Mouse (Mus musculus) midbrain, embryonic 10.5 days (tissue): Measurements from ENCODE around the gene Tspo2. TPM values are rescaled to one million over a fixed set of nuclear protein-coding genes. Genes with fewer than 3 reads are reported as not detected.

Source experiments
- DNase-seq: peaks from one replicate; pipeline ENCODE4 v3.0.0-alpha.2; 2017; ENCODE audit warnings: low spot score
- H3K27ac ChIP-seq: fragments of 300-500 bp; sonication (generic); replicated peaks from 2 replicates; pipeline ENCODE4 v1.5.1; 2016; ENCODE audit warnings: mild to moderate bottlenecking
- H3K27me3 ChIP-seq: fragments of 300-500 bp; sonication (generic); 2 replicates; pipeline ENCODE4 v1.6.1; 2016; ENCODE audit warnings: low read depth, mild to moderate bottlenecking; ENCODE audit not compliant: poor library complexity, severe bottlenecking
- H3K36me3 ChIP-seq: fragments of 300-500 bp; sonication (generic); 2 replicates; pipeline ENCODE4 v1.6.1; 2016; ENCODE audit warnings: mild to moderate bottlenecking, moderate library complexity
- H3K4me1 ChIP-seq: fragments of 300-500 bp; sonication (generic); 2 replicates; pipeline ENCODE4 v1.6.1; 2016
- H3K4me3 ChIP-seq: fragments of 300-500 bp; sonication (generic); 2 replicates; pipeline ENCODE4 v1.5.1; 2016; ENCODE audit warnings: mild to moderate bottlenecking, moderate library complexity
- H3K9me3 ChIP-seq: fragments of 300-500 bp; sonication (generic); replicated peaks from 2 replicates; pipeline ENCODE4 v1.6.1; 2016; ENCODE audit warnings: mild to moderate bottlenecking
- WGBS: fragments of 180-500 bp; shearing (Covaris S2); methylation state at CpG from one replicate; pipeline ENCODE4 v1.1.7; 2016; 5-methylcytosine and 5-hydroxymethylcytosine counted together
- polyA plus RNA-seq: library from polyadenylated mRNA; unstranded; fragments of >200 nt; fragmentation: Nextera tagmentation; extraction: Ambion mirVana; gene quantifications from 2 replicates; pipeline ENCODE4 v1.2.1, GENCODE M21; 2016

Gene Tspo2
- polyA plus RNA-seq, 1 experiment from 2014 or later: 0.43 TPM

GRCm38 (mm10) chr17:48408526-48409291 lies 42.6 kb downstream of the Tspo2 start:
- under 1% methylated on average over 47 of the region's 47 CpGs for WGBS
- Histone ChIP-seq H3K27ac (peak overlapping the region; percentile 99), H3K36me3 (peaks cover 20% of the 10 kb centered on the region), H3K4me1 (peaks cover 28% of the 10 kb centered on the region), H3K27me3 (no peaks in the 10 kb centered on the region), H3K4me3 (peak overlapping the region; percentile 74), H3K9me3 (no peaks in the 10 kb centered on the region)
- DNase-seq: peak; percentile 73

GRCm38 (mm10) chr17:48407910-48408525 lies 43.3 kb downstream of the Tspo2 start:
- peak overlapping the region; percentile 74 for H3K4me3 ChIP-seq
- H3K27me3 ChIP-seq: no peaks in the 10 kb centered on the region
- peaks cover 16% of the 10 kb centered on the region for H3K36me3 ChIP-seq
- H3K9me3 ChIP-seq: no peaks in the 10 kb centered on the region
- H3K27ac ChIP-seq: peak overlapping the region; percentile 99
- H3K4me1 ChIP-seq: peaks cover 28% of the 10 kb centered on the region
- 23% methylated on average over 8 of the region's 8 CpGs for WGBS
- DNase-seq: no peak

GRCm38 (mm10) chr17:48407154-48407553 lies 44.2 kb downstream of the Tspo2 start:
- H3K27me3 ChIP-seq: no peaks in the 10 kb centered on the region
- H3K4me1 ChIP-seq: peaks cover 28% of the 10 kb centered on the region
- H3K27ac ChIP-seq: peak overlapping the region; percentile 99
- 87% methylated on average over 4 of the region's 4 CpGs for WGBS
- H3K4me3 ChIP-seq: peak overlapping the region; percentile 74
- no peak for DNase-seq
- no peaks in the 10 kb centered on the region for H3K9me3 ChIP-seq
- peaks cover 10% of the 10 kb centered on the region for H3K36me3 ChIP-seq

DNA sequence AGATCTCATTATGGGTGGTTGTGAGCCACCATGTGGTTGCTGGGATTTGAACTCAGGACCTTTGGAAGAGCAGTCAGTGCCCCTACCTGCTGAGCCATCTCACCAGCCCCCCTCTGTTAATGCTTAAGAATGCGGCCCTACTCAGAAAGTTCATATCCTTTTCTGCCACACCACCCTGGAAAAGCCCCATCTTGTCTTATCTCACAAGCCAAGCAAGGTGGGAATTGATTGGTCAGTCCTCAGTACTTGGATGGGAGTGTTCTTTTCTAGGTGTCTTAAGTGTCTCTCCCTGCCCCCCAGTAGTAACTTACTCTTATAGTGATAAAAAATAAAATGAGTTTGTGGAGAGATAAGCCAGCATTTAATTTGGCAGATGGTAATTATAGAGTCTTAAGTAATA lies 46.6 kb downstream of the Tspo2 start:
- Histone ChIP-seq H3K9me3 (no peaks in the 10 kb centered on the region), H3K36me3 (peaks cover 12% of the 10 kb centered on the region), H3K4me3 (no peak overlapping the region), H3K27me3 (no peaks in the 10 kb centered on the region), H3K4me1 (peaks cover 16% of the 10 kb centered on the region), H3K27ac (no peak overlapping the region)
- WGBS: 86% methylated on average over 1 of the region's 1 CpGs
- DNase-seq: no peak

DNA sequence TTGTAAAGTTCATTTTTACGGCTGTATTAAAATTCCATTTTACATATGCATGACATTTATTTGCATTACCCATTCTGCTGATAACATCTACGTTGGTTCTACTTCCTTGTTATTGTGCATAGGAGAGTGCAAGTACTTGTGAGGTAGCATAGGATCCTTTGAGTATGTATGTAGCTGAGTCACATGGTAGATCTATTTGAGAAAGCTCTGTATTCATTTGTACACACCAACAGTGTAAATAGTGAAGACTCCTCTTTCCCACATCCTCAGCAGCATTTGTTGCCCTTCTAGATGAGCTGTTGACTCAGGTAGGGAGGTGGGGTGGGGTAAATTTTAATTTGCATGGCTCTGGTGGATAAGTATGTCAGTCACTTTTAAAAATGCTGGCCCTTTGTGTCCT lies 47.5 kb downstream of the Tspo2 start:
- no peaks in the 10 kb centered on the region for H3K9me3 ChIP-seq
- no peak overlapping the region for H3K4me3 ChIP-seq
- no peak for DNase-seq
- H3K36me3 ChIP-seq: peaks cover 21% of the 10 kb centered on the region
- peaks cover 16% of the 10 kb centered on the region for H3K4me1 ChIP-seq
- 91% methylated on average over 2 of the region's 2 CpGs for WGBS
- no peak overlapping the region for H3K27ac ChIP-seq
- no peaks in the 10 kb centered on the region for H3K27me3 ChIP-seq

GRCm38 (mm10) chr17:48402751-48403150 lies 48.6 kb downstream of the Tspo2 start:
- peaks cover 9% of the 10 kb centered on the region for H3K4me1 ChIP-seq
- H3K27ac ChIP-seq: no peak overlapping the region
- H3K4me3 ChIP-seq: no peak overlapping the region
- DNase-seq: no peak
- H3K9me3 ChIP-seq: no peaks in the 10 kb centered on the region
- no peaks in the 10 kb centered on the region for H3K27me3 ChIP-seq
- H3K36me3 ChIP-seq: peaks cover 32% of the 10 kb centered on the region
- WGBS: 95% methylated on average over 3 of the region's 3 CpGs

- H3K9me3 ChIP-seq: no peaks in the 10 kb centered on the region
- 87% methylated on average over 4 of the region's 4 CpGs for WGBS
- H3K27me3 ChIP-seq: no peaks in the 10 kb centered on the region
- H3K4me3 ChIP-seq: no peak overlapping the region
- no peaks in the 10 kb centered on the region for H3K4me1 ChIP-seq
- no peak for DNase-seq
- no peak overlapping the region for H3K27ac ChIP-seq
- peaks cover 42% of the 10 kb centered on the region for H3K36me3 ChIP-seq
These were observed 49.6 kb downstream of the Tspo2 start for GRCm38 (mm10) chr17:48401710-48402109.

Other genes with a start within 250 kb of the Tspo2 start
- not detected in 2 replicates for gene Trem1, start 218.8 kb downstream of the Tspo2 start, polyA plus RNA-seq
- not detected in 2 replicates for gene Trem3, start 203.7 kb downstream of the Tspo2 start, polyA plus RNA-seq
- 0.20 and 0.32 TPM in 2 replicates for gene Treml4, start 187.2 kb downstream of the Tspo2 start, polyA plus RNA-seq
- 0.24 and 0.53 TPM in 2 replicates for gene Treml2, start 152.0 kb downstream of the Tspo2 start, polyA plus RNA-seq
- gene B430306N03Rik, start 135.4 kb downstream of the Tspo2 start, polyA plus RNA-seq: 0.06 TPM in 1 of 2 replicates, not detected in the other
- 1.7 and 2.3 TPM in 2 replicates for gene Trem2, start 105.1 kb downstream of the Tspo2 start, polyA plus RNA-seq
- 2.0 and 2.7 TPM in 2 replicates for gene Treml1, start 91.6 kb downstream of the Tspo2 start, polyA plus RNA-seq
- 15.8 and 16.3 TPM in 2 replicates for gene Nfya, start 41.6 kb downstream of the Tspo2 start, polyA plus RNA-seq
- 102 and 113 TPM in 2 replicates for gene Oard1, start 41.5 kb downstream of the Tspo2 start, polyA plus RNA-seq
- gene Apobec2, start 18.6 kb downstream of the Tspo2 start, polyA plus RNA-seq: 1.1 and 1.3 TPM in 2 replicates
- 0.21 TPM in 1 of 2 replicates, not detected in the other for gene Unc5cl, start 3.4 kb upstream of the Tspo2 start, polyA plus RNA-seq